Mouse (Mus musculus) liver, embryonic 13.5 days (tissue): ENCODE data around the gene Tgfb1. TPM values are rescaled to one million over a fixed set of nuclear protein-coding genes. Genes with fewer than 3 reads are reported as not detected.

Source experiments
- ATAC-seq: fragments of 200-750 bp; cut with Nextera tagmentation; 2 replicates; pipeline ENCODE4 v1.8.0; 2017; ENCODE audit warnings: low read depth, mild to moderate bottlenecking, moderate number of reproducible peaks, moderate library complexity
- DNase-seq: peaks from one replicate; pipeline ENCODE4 v3.0.0; 2022
- H3K27ac ChIP-seq: fragments of 300-500 bp; sonication (generic); 2 replicates; pipeline ENCODE4 v1.5.1; 2015; ENCODE audit warnings: moderate library complexity, mild to moderate bottlenecking, inconsistent platforms
- H3K27me3 ChIP-seq: fragments of 300-500 bp; sonication (generic); 2 replicates; pipeline ENCODE4 v1.6.1; 2015; ENCODE audit warnings: mild to moderate bottlenecking, inconsistent platforms
- H3K36me3 ChIP-seq: fragments of 300-500 bp; sonication (generic); 2 replicates; pipeline ENCODE4 v1.6.1; 2015; ENCODE audit warnings: mild to moderate bottlenecking, inconsistent platforms
- H3K4me1 ChIP-seq: fragments of 300-500 bp; sonication (generic); replicated peaks from 2 replicates; pipeline ENCODE4 v1.6.1; 2015; ENCODE audit warnings: inconsistent platforms
- H3K4me2 ChIP-seq: fragments of 300-500 bp; sonication (generic); 2 replicates; pipeline ENCODE4 v1.6.1; 2015; ENCODE audit warnings: inconsistent platforms, mild to moderate bottlenecking, moderate library complexity
- H3K4me3 ChIP-seq: fragments of 300-500 bp; sonication (generic); replicated peaks from 2 replicates; pipeline ENCODE4 v1.5.1; 2015; ENCODE audit warnings: mild to moderate bottlenecking, inconsistent platforms
- H3K9ac ChIP-seq: fragments of 300-500 bp; sonication (generic); 2 replicates; pipeline ENCODE4 v1.6.1; 2015; ENCODE audit warnings: mild to moderate bottlenecking, inconsistent platforms
- H3K9me3 ChIP-seq: fragments of 300-500 bp; sonication (generic); replicated peaks from 2 replicates; pipeline ENCODE4 v1.6.1; 2016; ENCODE audit warnings: inconsistent platforms
- WGBS: fragments of 180-500 bp; shearing (Covaris S2); methylation state at CpG from one replicate; pipeline ENCODE4 v1.1.7; 2015; ENCODE audit not compliant: insufficient replicate concordance; 5-methylcytosine and 5-hydroxymethylcytosine counted together
- polyA plus RNA-seq: library from polyadenylated mRNA; unstranded; fragments of >200 nt; fragmentation: Nextera tagmentation; extraction: Ambion mirVana; gene quantifications from 2 replicates; pipeline ENCODE4 v1.2.1, GENCODE M21; 2015

Gene Tgfb1
- polyA plus RNA-seq, 1 experiment from 2014 or later = 6.9 TPM

GRCm38 (mm10) chr7:25657785-25658184 lies 29.0 kb upstream of the Tgfb1 start:
- ATAC-seq = no peak
- peak overlapping the region; percentile 80 for H3K4me2 ChIP-seq
- no peak overlapping the region; the same call in 1 of the 2 replicates for H3K27ac ChIP-seq
- WGBS = 21% methylated on average over 10 of the region's 10 CpGs
- peak overlapping the region; percentile 77 for H3K4me3 ChIP-seq
- H3K4me1 ChIP-seq = peaks cover 36% of the 10 kb centered on the region
- no peaks in the 10 kb centered on the region for H3K9me3 ChIP-seq
- DNase-seq = no peak
- H3K27me3 ChIP-seq = no peaks in the 10 kb centered on the region
- peak overlapping the region; percentile 64 for H3K9ac ChIP-seq
- H3K36me3 ChIP-seq = peaks cover 13% of the 10 kb centered on the region

GRCm38 (mm10) chr7:25658657-25659472 lies 27.9 kb upstream of the Tgfb1 start, which contains the start of the genes Bckdha and Exosc5:
Gene Bckdha, minus strand, starts transcription at chr7:25658981.
Gene Exosc5, plus strand, starts transcription at chr7:25659164.
- H3K9ac ChIP-seq = peak within 1 kb of the TSS; percentile 80
- ATAC-seq (peak; percentile 96), DNase-seq (peak; percentile 99)
- peaks cover 23% of the 10 kb centered on the region for H3K36me3 ChIP-seq
- H3K27ac ChIP-seq = no peak within 1 kb of the TSS; the same call in 1 of the 2 replicates
- H3K9me3 ChIP-seq = no peaks in the 10 kb centered on the region
- peak within 1 kb of the TSS; percentile 80 for H3K4me2 ChIP-seq
- H3K4me1 ChIP-seq = peaks cover 36% of the 10 kb centered on the region
- no peaks in the 10 kb centered on the region for H3K27me3 ChIP-seq
- peak within 1 kb of the TSS; percentile 77 for H3K4me3 ChIP-seq
- WGBS = under 1% methylated on average over 50 of the region's 50 CpGs

DNA sequence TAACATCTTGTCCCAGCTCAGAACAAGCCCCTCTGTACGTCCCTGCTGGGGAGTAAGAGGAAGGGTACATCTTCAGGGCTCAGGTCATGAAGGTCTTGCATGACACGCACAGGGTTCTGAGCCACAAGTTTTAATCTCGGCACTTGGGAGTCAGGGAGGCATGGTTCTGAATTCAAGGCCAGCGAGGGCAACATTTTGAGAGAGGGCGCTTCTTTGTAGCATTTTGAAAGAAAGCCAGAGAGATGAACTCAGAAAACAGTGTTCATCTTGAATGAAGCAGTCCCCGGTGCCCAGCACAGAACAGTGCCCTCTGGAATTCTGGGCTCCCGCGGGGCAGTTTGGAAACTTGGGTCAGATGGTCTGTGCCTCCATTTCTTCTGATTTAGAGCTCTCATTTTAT lies 20.4 kb upstream of the Tgfb1 start:
- no peak for ATAC-seq
- H3K9me3 ChIP-seq = no peaks in the 10 kb centered on the region
- no peak overlapping the region for H3K27ac ChIP-seq
- H3K4me3 ChIP-seq = no peak overlapping the region
- DNase-seq = no peak
- H3K36me3 ChIP-seq = peaks cover 74% of the 10 kb centered on the region
- no peaks in the 10 kb centered on the region; the same call in 1 of the 2 replicates for H3K4me1 ChIP-seq
- H3K4me2 ChIP-seq = no peak overlapping the region
- no peak overlapping the region for H3K9ac ChIP-seq
- no peaks in the 10 kb centered on the region for H3K27me3 ChIP-seq
- WGBS = 89% methylated on average over 8 of the region's 8 CpGs

DNA sequence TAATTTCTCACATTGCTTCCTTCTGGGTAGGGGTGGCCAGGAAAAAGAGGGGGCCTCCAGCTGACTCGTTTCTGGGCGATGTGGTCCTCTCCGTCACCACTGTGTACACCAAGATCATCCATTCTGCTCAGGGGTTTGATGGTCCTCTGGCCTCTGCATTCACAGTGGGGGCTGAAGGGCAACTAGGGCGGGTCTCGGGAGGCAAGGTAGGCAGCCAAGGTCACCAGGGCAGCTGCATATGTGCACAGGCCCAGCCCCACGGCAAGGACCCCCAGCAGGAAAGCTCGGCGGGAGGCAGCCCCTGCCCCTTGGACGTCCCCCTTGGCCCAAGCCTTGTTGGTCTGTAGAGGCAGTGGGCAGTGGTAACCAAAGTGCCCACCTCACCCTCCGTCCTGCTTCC lies 17.6 kb upstream of the Tgfb1 start:
- Histone ChIP-seq H3K27me3 (peaks cover 13% of the 10 kb centered on the region), H3K4me3 (no peak overlapping the region), H3K4me2 (no peak overlapping the region), H3K36me3 (peaks cover 48% of the 10 kb centered on the region), H3K9me3 (no peaks in the 10 kb centered on the region), H3K9ac (no peak overlapping the region), H3K4me1 (no peaks in the 10 kb centered on the region), H3K27ac (no peak overlapping the region)
- ATAC-seq (no peak), DNase-seq (no peak)
- WGBS = 80% methylated on average over 10 of the region's 10 CpGs

- Histone ChIP-seq H3K27me3 (peaks cover 18% of the 10 kb centered on the region), H3K4me3 (no peak overlapping the region), H3K4me1 (peaks cover 4% of the 10 kb centered on the region), H3K36me3 (peaks cover 43% of the 10 kb centered on the region), H3K27ac (no peak overlapping the region), H3K4me2 (no peak overlapping the region), H3K9me3 (no peaks in the 10 kb centered on the region), H3K9ac (no peak overlapping the region)
- DNase-seq (no peak), ATAC-seq (no peak)
- WGBS = 81% methylated on average over 9 of the region's 9 CpGs
Measured at GRCm38 (mm10) chr7:25669631-25670030, 17.2 kb upstream of the Tgfb1 start.

GRCm38 (mm10) chr7:25670096-25670495 lies 16.7 kb upstream of the Tgfb1 start:
- WGBS = 69% methylated on average over 4 of the region's 4 CpGs
- peaks cover 9% of the 10 kb centered on the region for H3K4me1 ChIP-seq
- H3K27ac ChIP-seq = no peak overlapping the region
- peaks cover 22% of the 10 kb centered on the region for H3K27me3 ChIP-seq
- no peak overlapping the region for H3K4me2 ChIP-seq
- no peaks in the 10 kb centered on the region for H3K9me3 ChIP-seq
- no peak for ATAC-seq
- no peak for DNase-seq
- no peak overlapping the region for H3K9ac ChIP-seq
- H3K4me3 ChIP-seq = no peak overlapping the region
- H3K36me3 ChIP-seq = peaks cover 39% of the 10 kb centered on the region

DNA sequence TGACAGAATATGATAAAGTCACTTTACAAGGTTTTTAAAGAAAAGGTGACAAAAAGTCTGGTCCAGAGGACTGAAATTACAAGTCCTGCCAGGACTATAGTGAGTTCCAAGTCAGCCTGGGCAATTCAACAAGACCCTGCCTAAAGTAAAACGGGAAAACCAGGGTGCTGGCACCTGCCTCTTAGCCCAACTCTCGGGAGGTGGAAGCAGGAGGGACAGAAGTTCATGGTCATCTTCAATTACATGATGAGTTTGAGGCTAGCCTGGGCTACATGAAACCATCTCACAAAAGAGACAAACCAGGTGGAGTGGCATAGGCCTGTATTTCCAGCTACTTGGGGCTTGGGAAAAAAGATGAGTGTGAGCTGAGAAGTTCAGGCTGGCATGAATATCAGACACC lies 15.1 kb upstream of the Tgfb1 start:
- no peak overlapping the region for H3K4me2 ChIP-seq
- H3K9me3 ChIP-seq = no peaks in the 10 kb centered on the region
- H3K36me3 ChIP-seq = peaks cover 23% of the 10 kb centered on the region
- no peak overlapping the region for H3K4me3 ChIP-seq
- H3K4me1 ChIP-seq = peaks cover 12% of the 10 kb centered on the region
- 60% methylated on average over 2 of the region's 2 CpGs for WGBS
- no peak for DNase-seq
- H3K27me3 ChIP-seq = peaks cover 37% of the 10 kb centered on the region
- ATAC-seq = no peak
- H3K27ac ChIP-seq = no peak overlapping the region
- H3K9ac ChIP-seq = no peak overlapping the region

- DNase-seq (no peak), ATAC-seq (no peak)
- H3K4me1 ChIP-seq = peaks cover 12% of the 10 kb centered on the region
- no peak overlapping the region for H3K4me2 ChIP-seq
- H3K4me3 ChIP-seq = no peak overlapping the region
- 47% methylated on average over 4 of the region's 4 CpGs for whole genome bisulfite sequencing
- H3K9ac ChIP-seq = no peak overlapping the region
- no peak overlapping the region for H3K27ac ChIP-seq
- no peaks in the 10 kb centered on the region for H3K9me3 ChIP-seq
- peaks cover 41% of the 10 kb centered on the region for H3K27me3 ChIP-seq
- peaks cover 15% of the 10 kb centered on the region for H3K36me3 ChIP-seq
Measured at GRCm38 (mm10) chr7:25672442-25672841, 14.4 kb upstream of the Tgfb1 start.

- WGBS = 20% methylated on average over 9 of the region's 9 CpGs
- H3K4me2 ChIP-seq = peak overlapping the region; percentile 68
- no peaks in the 10 kb centered on the region for H3K9me3 ChIP-seq
- peaks cover 41% of the 10 kb centered on the region for H3K27me3 ChIP-seq
- DNase-seq = no peak
- no peaks in the 10 kb centered on the region for H3K36me3 ChIP-seq
- peak overlapping the region; percentile 48 for H3K4me3 ChIP-seq
- peak overlapping the region; percentile 45; the same call in 1 of the 2 replicates for H3K9ac ChIP-seq
- H3K4me1 ChIP-seq = peaks cover 17% of the 10 kb centered on the region
- ATAC-seq = no peak
- no peak overlapping the region for H3K27ac ChIP-seq
Measured at GRCm38 (mm10) chr7:25674297-25674696, 12.5 kb upstream of the Tgfb1 start.

DNA sequence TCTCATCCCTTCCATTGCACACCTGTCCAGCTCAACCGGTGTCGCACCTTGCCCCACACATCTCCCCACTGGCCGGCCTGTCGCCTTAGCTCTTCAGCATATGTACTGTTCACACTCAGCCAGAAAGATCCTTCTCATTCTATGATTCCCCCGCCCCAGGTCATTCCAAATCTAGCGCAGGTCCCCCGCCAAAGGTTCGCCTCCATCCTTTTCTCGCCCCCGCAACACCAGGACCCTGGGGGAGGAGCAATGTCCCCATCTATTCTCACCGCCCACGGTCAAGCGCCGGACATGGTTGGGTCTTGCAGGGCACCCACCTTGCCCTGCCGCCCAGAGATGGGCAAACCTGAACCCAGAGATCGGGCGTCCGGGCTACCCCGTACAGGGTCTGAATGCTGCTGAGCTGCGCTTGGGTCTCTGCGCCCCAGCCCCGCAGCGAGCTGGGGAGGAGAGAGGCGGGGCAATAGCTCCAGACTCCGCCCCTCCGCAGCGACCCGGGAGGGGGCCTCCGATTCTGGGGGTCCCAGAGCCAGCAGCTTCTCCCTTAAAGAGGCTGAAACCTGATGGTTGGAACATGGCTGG lies 12.0 kb upstream of the Tgfb1 start, which contains the start of gene Tmem91:
Tmem91 (minus strand) TSS at position 448 of the 582 bp plus-strand sequence.
- H3K9me3 ChIP-seq = no peaks in the 10 kb centered on the region
- peak within 1 kb of the TSS; percentile 45 for H3K9ac ChIP-seq
- H3K4me2 ChIP-seq = peak within 1 kb of the TSS; percentile 68
- ATAC-seq = no peak
- peaks cover 41% of the 10 kb centered on the region for H3K27me3 ChIP-seq
- H3K4me3 ChIP-seq = peak within 1 kb of the TSS; percentile 48
- WGBS = 2% methylated on average over 29 of the region's 29 CpGs
- no peak within 1 kb of the TSS for H3K27ac ChIP-seq
- DNase-seq = no peak
- H3K4me1 ChIP-seq = peaks cover 22% of the 10 kb centered on the region
- H3K36me3 ChIP-seq = no peaks in the 10 kb centered on the region

GRCm38 (mm10) chr7:25675405-25675804 lies 11.4 kb upstream of the Tgfb1 start:
- peaks cover 27% of the 10 kb centered on the region for H3K4me1 ChIP-seq
- no peaks in the 10 kb centered on the region for H3K36me3 ChIP-seq
- no peak for DNase-seq
- no peak overlapping the region for H3K4me3 ChIP-seq
- H3K9me3 ChIP-seq = no peaks in the 10 kb centered on the region
- 50% methylated on average over 6 of the region's 6 CpGs for WGBS
- no peak for ATAC-seq
- H3K4me2 ChIP-seq = peak overlapping the region; percentile 68
- no peak overlapping the region for H3K9ac ChIP-seq
- H3K27me3 ChIP-seq = peaks cover 41% of the 10 kb centered on the region
- H3K27ac ChIP-seq = no peak overlapping the region
